15 mouse cellular contexts compared by ENCODE assay signal in genomic region chr6:91754098-91754497, GRCm38 (mm10).
DNase-seq lines count a peak whose midpoint lies in the region; ATAC-seq and TF ChIP-seq lines count a peak whose summit lies in the region.
"Had no signal": no experiment of that assay in that cellular context is flagged by ENCODE, and none has a peak within 500 bp of the region (broad histone marks: within the 10 kb centered on the region; RNA-seq: fewer than 3 reads in every experiment).

No protein-coding gene starts in this region.

- peaks cover 1% of the 10 kb centered on the region; the same call in 1 of the 2 replicates for H3K9me3 ChIP-seq in midbrain, embryonic 12.5 days
- H3K9me3 ChIP-seq: forebrain, embryonic 10.5 days had no signal

- intact Hi-C loops in gastrocnemius, postnatal 14 days (cut with DNase I; ENCODE audit: low total_unique reads), result loop anchor here (5.0 kb wide), 1 partner anchor 232 kb away; no protein-coding TSS in a partner anchor
- intact Hi-C loops in left cerebral cortex, adult 2 months (cut with DNase I), result loop anchor here (1.0 kb wide), 1 partner anchor 70 kb away; the partner anchor contains the start of gene Slc6a6

- H3K9ac ChIP-seq in midbrain, embryonic 12.5 days (replicated peaks), result 0 out of 2 replicates have a peak overlapping the region, but pooled peaks have one; percentile 17

- no peak for ATAC-seq in midbrain, embryonic 12.5 days (ENCODE audit: low FRiP score, low read depth)
- ATAC-seq: intestine, embryonic 16.5 days had no signal

- H3K27me3 ChIP-seq in midbrain, embryonic 12.5 days, result no peaks in the 10 kb centered on the region
- H3K27me3 ChIP-seq: CH12.LX had no signal

- no peak for TF ChIP-seq CTCF in left cerebral cortex, adult 2 months (IDR thresholded peaks at IDR 0.05)

- H3K4me2 ChIP-seq in midbrain, embryonic 12.5 days (replicated peaks), result no peak overlapping the region

- no peak overlapping the region for H3K4me3 ChIP-seq in left cerebral cortex, adult 2 months
- no peak overlapping the region for H3K4me3 ChIP-seq in midbrain, embryonic 12.5 days
- H3K4me3 ChIP-seq: forebrain, embryonic 10.5 days had no signal

- no peaks in the 10 kb centered on the region for H3K4me1 ChIP-seq in midbrain, embryonic 12.5 days

- peak; percentile 1 for DNase-seq in gastrocnemius, postnatal 14 days
- no peak for DNase-seq in gastrocnemius, adult 8-10 months (ENCODE audit: low spot score in 2 of 2)
- DNase-seq in left cerebral cortex, adult 2 months (ENCODE audit: extremely low spot score in 1 of 2, low spot score in 2 of 2), result peak in 1 of 2 experiments; percentile 56
- DNase-seq in left cerebral cortex, adult 11 months (ENCODE audit: low spot score), result no peak
- peak; percentile 46 for DNase-seq in kidney, adult 11 months
- DNase-seq in spleen, postnatal 14 days (ENCODE audit: low spot score in 2 of 2), result no peak
- DNase-seq in urinary bladder, adult 2 months (ENCODE audit: low spot score), result no peak
- DNase-seq: cerebellum, postnatal 10 days; liver; retina, postnatal 1 day; thymus, postnatal 25 days had no signal

- peak overlapping the region; percentile 81 for H3K27ac ChIP-seq in left cerebral cortex, adult 2 months
- H3K27ac ChIP-seq in midbrain, embryonic 12.5 days (replicated peaks), result no peak overlapping the region

- 50% methylated on average over 6 of the region's 6 CpGs for WGBS in midbrain, embryonic 12.5 days

- peaks cover 77% of the 10 kb centered on the region for H3K36me3 ChIP-seq in midbrain, embryonic 12.5 days

Comparison
In these comparisons a context has a peak if more than half of its experiments do, and no peak if none do; other contexts are left out.
1. DNase-seq: peak in gastrocnemius, postnatal 14 days (single experiment) and kidney, adult 11 months (single experiment); none in gastrocnemius, adult 8-10 months (0 of 2), left cerebral cortex, adult 11 months (single experiment), spleen, postnatal 14 days (0 of 2) and urinary bladder, adult 2 months (single experiment).